Mouse (Mus musculus) heart, adult 2 months (tissue): ENCODE measurements around the gene Tspan2.

ENCODE experiments used
- CTCF ChIP-seq: fragments of 200-600 bp; IDR thresholded peaks from 2 replicates; pipeline ENCODE4 v1.8.1; 2022; ENCODE audit warnings: antibody characterized with exemption, mild to moderate bottlenecking, moderate library complexity
- EP300 ChIP-seq: fragments of 200-500 bp; IDR thresholded peaks from 2 replicates; pipeline ENCODE4 v1.6.1; 2011; ENCODE audit warnings: low read depth, low read length, control low read depth; ENCODE audit not compliant: insufficient read depth
- POLR2A ChIP-seq: fragments of 200-500 bp; IDR thresholded peaks from 2 replicates; pipeline ENCODE4 v1.6.1; 2011; ENCODE audit warnings: mild to moderate bottlenecking, low read depth, low read length, control low read depth; ENCODE audit not compliant: insufficient read depth

DNA sequence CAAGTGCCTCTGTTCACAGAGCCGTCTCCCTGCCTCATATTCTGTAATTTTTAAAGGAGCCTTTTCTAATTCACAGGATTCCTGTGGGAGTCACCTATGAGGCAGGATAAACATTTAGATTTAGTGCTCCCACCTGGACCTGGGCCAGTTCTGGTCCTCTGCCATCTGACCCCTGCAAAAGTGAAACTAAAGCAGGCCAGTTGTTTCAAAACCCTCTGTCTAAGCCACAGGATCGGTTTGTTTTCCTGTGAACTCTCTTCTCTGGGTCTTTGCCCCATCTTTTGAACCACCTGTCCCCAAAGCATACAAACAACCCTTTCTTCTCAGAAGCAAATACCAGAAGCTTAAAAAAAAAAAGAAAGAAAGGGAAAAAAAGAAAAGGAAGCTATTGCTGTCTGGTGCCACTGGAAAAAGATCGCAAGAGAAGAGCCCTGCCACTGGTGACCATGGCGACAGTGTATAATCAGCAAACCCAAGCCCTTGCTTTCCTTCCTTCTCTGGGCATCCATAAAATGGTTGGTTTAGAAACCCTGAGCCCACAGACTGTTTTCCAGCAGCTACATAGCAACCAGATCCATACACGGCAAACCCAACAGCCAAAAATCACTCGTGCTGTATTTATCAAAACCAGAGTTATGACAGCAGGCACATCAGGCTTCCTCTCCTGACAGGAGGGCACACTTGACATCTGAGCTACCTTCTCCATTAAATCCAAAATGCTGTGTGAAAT, 10.3 kb upstream of the Tspan2 start:
- no peak for TF ChIP-seq CTCF
- TF ChIP-seq POLR2A = no peak
- TF ChIP-seq EP300 = no peak
